Mouse (Mus musculus): Measurements from ENCODE around the gene Wfdc8.
"Not testable (repeated sequence)": the region's sequence is repeated elsewhere in the genome, so short reads cannot be mapped to it uniquely, and the experiment has no call there.

DNA sequence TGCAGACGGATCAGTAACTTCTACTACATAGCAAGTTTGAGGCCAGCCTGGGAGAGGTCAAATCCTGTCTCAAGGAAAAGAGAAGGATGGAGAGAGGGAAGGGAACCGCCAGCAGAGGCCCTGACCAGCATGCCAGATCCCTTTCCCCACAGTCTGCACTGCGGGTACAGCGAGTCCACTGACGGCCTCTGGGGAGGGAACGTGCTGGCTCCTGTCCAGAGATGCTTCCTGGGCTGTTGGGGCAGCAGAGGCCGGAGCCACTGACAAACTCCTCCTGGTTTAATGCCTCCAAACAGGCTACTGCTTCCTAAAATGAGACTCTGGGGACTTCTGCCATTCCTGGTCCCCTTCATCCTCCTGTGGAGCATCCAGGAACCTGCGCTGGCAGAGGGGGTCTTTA lies at the start of gene Wfdc8, which contains the start of gene Wfdc6b:
- TF ChIP-seq CTCF (IDR thresholded peaks at IDR 0.05; ENCODE audit: control insufficient read depth, insufficient read depth, insufficient replicate concordance, low read depth, low read length); POLR2A (IDR thresholded peaks at IDR 0.05; ENCODE audit: control insufficient read depth, low read depth, low read length): not testable (repeated sequence)
